In genomic region chr9:58113279-58113884, GRCm38 (mm10) we compare ENCODE assay signal across 9 mouse cellular contexts. TPM values are rescaled to one million over a fixed set of nuclear protein-coding genes. Genes with fewer than 3 reads are reported as not detected.
DNase-seq lines count a peak whose midpoint lies in the region; ATAC-seq and TF ChIP-seq lines count a peak whose summit lies in the region.
"Had no signal": no experiment of that assay in that cellular context is flagged by ENCODE, and none has a peak within 500 bp of the region (broad histone marks: within the 10 kb centered on the region; RNA-seq: fewer than 3 reads in every experiment).

No protein-coding gene starts in this region.

- no peaks in the 10 kb centered on the region for H3K36me3 ChIP-seq in lung, embryonic 15.5 days
- no peaks in the 10 kb centered on the region for H3K36me3 ChIP-seq in forebrain, embryonic 10.5 days (replicated peaks)
- no peaks in the 10 kb centered on the region for H3K36me3 ChIP-seq in kidney, embryonic 16.5 days (ENCODE audit: insufficient read depth, low read length)
- no peaks in the 10 kb centered on the region for H3K36me3 ChIP-seq in neural tube, embryonic 14.5 days (ENCODE audit: control insufficient read depth, insufficient read depth, low read length)

- no peak overlapping the region for H3K9ac ChIP-seq in lung, embryonic 15.5 days
- peak overlapping the region; percentile 49 for H3K9ac ChIP-seq in kidney, embryonic 16.5 days (replicated peaks; ENCODE audit: low read length)
- H3K9ac ChIP-seq in neural tube, embryonic 14.5 days (replicated peaks; ENCODE audit: low read depth, low read length), result peak overlapping the region; percentile 32
- H3K9ac ChIP-seq: liver, embryonic 14.5 days had no signal

- DNase-seq in lung, postnatal 10 days, result no peak
- DNase-seq in forebrain, embryonic 10.5 days (ENCODE audit: extremely low spot score, low spot score), result peak; percentile 70
- no peak for DNase-seq in adrenal gland, adult (ENCODE audit: inconsistent age in 2 of 2, low spot score in 1 of 2)
- DNase-seq in spleen, postnatal 36 days (ENCODE audit: low spot score in 2 of 2), result no peak
- no peak for DNase-seq in lung, adult 2 months

- H3K4me2 ChIP-seq in lung, embryonic 15.5 days, result peak overlapping the region; percentile 47
- peak overlapping the region; percentile 48 for H3K4me2 ChIP-seq in kidney, embryonic 16.5 days (replicated peaks; ENCODE audit: low read depth, low read length)
- peak overlapping the region; percentile 15; the same call in 1 of the 2 replicates for H3K4me2 ChIP-seq in neural tube, embryonic 14.5 days (ENCODE audit: low read depth, low read length)

- WGBS in lung, embryonic 15.5 days, result 11% methylated on average over 22 of the region's 22 CpGs
- under 1% methylated on average over 22 of the region's 22 CpGs for WGBS in forebrain, embryonic 10.5 days
- WGBS in kidney, embryonic 16.5 days, result 3% methylated on average over 22 of the region's 22 CpGs
- WGBS in neural tube, embryonic 14.5 days, result 1% methylated on average over 22 of the region's 22 CpGs
- WGBS in lung, adult 2 months, result 20% methylated on average over 22 of the region's 22 CpGs

- H3K4me1 ChIP-seq in lung, embryonic 15.5 days, result peaks cover 31% of the 10 kb centered on the region
- H3K4me1 ChIP-seq in forebrain, embryonic 10.5 days, result peaks cover 78% of the 10 kb centered on the region
- H3K4me1 ChIP-seq in kidney, embryonic 16.5 days (ENCODE audit: insufficient read depth, low read length), result peaks cover 49% of the 10 kb centered on the region
- peaks cover 40% of the 10 kb centered on the region for H3K4me1 ChIP-seq in neural tube, embryonic 14.5 days (ENCODE audit: control insufficient read depth, insufficient read depth, low read length)
- H3K4me1 ChIP-seq in lung, adult 2 months (ENCODE audit: control insufficient read depth, insufficient read depth, low read length), result no peaks in the 10 kb centered on the region

- H3K4me3 ChIP-seq in lung, embryonic 15.5 days, result peak overlapping the region; percentile 19; the same call in 1 of the 2 replicates
- H3K4me3 ChIP-seq in forebrain, embryonic 10.5 days, result peak overlapping the region; percentile 47
- peak overlapping the region; percentile 24 for H3K4me3 ChIP-seq in kidney, embryonic 16.5 days (ENCODE audit: low read length)
- no peak overlapping the region for H3K4me3 ChIP-seq in neural tube, embryonic 14.5 days (ENCODE audit: low read depth, low read length)
- H3K4me3 ChIP-seq in lung, adult 2 months (replicated peaks; ENCODE audit: extremely low read depth, low read depth, low read length), result no peak overlapping the region

- peaks cover 12% of the 10 kb centered on the region for H3K27me3 ChIP-seq in lung, embryonic 15.5 days
- H3K27me3 ChIP-seq in forebrain, embryonic 10.5 days (ENCODE audit: poor library complexity, severe bottlenecking), result peaks cover 85% of the 10 kb centered on the region
- H3K27me3 ChIP-seq in kidney, embryonic 16.5 days (ENCODE audit: insufficient read depth, low read length), result no peaks in the 10 kb centered on the region
- H3K27me3 ChIP-seq in neural tube, embryonic 14.5 days (ENCODE audit: control insufficient read depth, insufficient read depth, low read length), result no peaks in the 10 kb centered on the region

- ATAC-seq in lung, embryonic 15.5 days (ENCODE audit: borderline replicate concordance, extremely low read depth, low FRiP score, low TSS enrichment), result peak; percentile 33
- ATAC-seq in kidney, embryonic 16.5 days (ENCODE audit: low FRiP score, low TSS enrichment), result peak; percentile 14; the same call in 1 of the 2 replicates
- peak; percentile 71 for ATAC-seq in neural tube, embryonic 14.5 days (ENCODE audit: low read depth)

- TF ChIP-seq CTCF in lung, adult 2 months (IDR thresholded peaks at IDR 0.05; ENCODE audit: insufficient read depth, low read length), result no peak

- peak overlapping the region; percentile 44 for H3K27ac ChIP-seq in lung, embryonic 15.5 days
- H3K27ac ChIP-seq in forebrain, embryonic 10.5 days, result peak overlapping the region; percentile 92
- H3K27ac ChIP-seq in kidney, embryonic 16.5 days (ENCODE audit: low read length), result peak overlapping the region; percentile 74
- peak overlapping the region; percentile 90 for H3K27ac ChIP-seq in neural tube, embryonic 14.5 days (ENCODE audit: low read depth, low read length)
- H3K27ac ChIP-seq: liver, embryonic 14.5 days had no signal

- no peak for TF ChIP-seq POLR2A in lung, adult 2 months (IDR thresholded peaks at IDR 0.05; ENCODE audit: borderline replicate concordance, extremely low read depth, low read depth, low read length)

- no peaks in the 10 kb centered on the region for H3K9me3 ChIP-seq in lung, embryonic 15.5 days
- H3K9me3 ChIP-seq in forebrain, embryonic 10.5 days, result no peaks in the 10 kb centered on the region
- no peaks in the 10 kb centered on the region for H3K9me3 ChIP-seq in kidney, embryonic 16.5 days (ENCODE audit: low read length)
- no peaks in the 10 kb centered on the region for H3K9me3 ChIP-seq in neural tube, embryonic 14.5 days (ENCODE audit: control insufficient read depth, low read length)

RNA-seq across cellular contexts. Expression of gene Ccdc33, which starts 5.2 kb away (rescaled TPM):
- 0.05 and 0.16 TPM in 2 replicates for polyA plus RNA-seq in lung, embryonic 15.5 days (2015; fragmentation: Nextera tagmentation; extraction: Ambion mirVana)
- 0.36 and 0.90 TPM in 2 replicates for polyA plus RNA-seq in forebrain, embryonic 10.5 days (2016; fragmentation: Nextera tagmentation; extraction: Ambion mirVana)
- 0.13 and 0.21 TPM in 2 replicates for polyA plus RNA-seq in kidney, embryonic 16.5 days (2015; fragmentation: Nextera tagmentation; extraction: Ambion mirVana)
- polyA plus RNA-seq in neural tube, embryonic 14.5 days (2014; fragmentation: Nextera tagmentation; extraction: Ambion mirVana), result 0.13 TPM in 1 of 2 replicates, not detected in the other
- polyA plus RNA-seq in lung, adult 2 months (2012; rRNA removed), result 7.8 and 8.5 TPM in 2 replicates
- polyA plus RNA-seq: liver, embryonic 14.5 days had no signal

RNA-seq across cellular contexts. Expression of gene Stra6, which starts 49.8 kb away (rescaled TPM):
- polyA plus RNA-seq in lung, embryonic 15.5 days (2015; fragmentation: Nextera tagmentation; extraction: Ambion mirVana), result 1.2 and 1.9 TPM in 2 replicates
- polyA plus RNA-seq in forebrain, embryonic 10.5 days (2016; fragmentation: Nextera tagmentation; extraction: Ambion mirVana), result 33.0 and 37.1 TPM in 2 replicates
- polyA plus RNA-seq in kidney, embryonic 16.5 days (2015; fragmentation: Nextera tagmentation; extraction: Ambion mirVana), result 24.1 and 34.2 TPM in 2 replicates
- 6.0 and 28.4 TPM in 2 replicates for polyA plus RNA-seq in neural tube, embryonic 14.5 days (2014; fragmentation: Nextera tagmentation; extraction: Ambion mirVana)
- 0.65 and 0.68 TPM in 2 replicates for polyA plus RNA-seq in lung, adult 2 months (2012; rRNA removed)

Comparison
In these comparisons a context has a peak if more than half of its experiments do, and no peak if none do; other contexts are left out.
1. H3K4me3 ChIP-seq: peak in lung, embryonic 15.5 days (single experiment), forebrain, embryonic 10.5 days (single experiment) and kidney, embryonic 16.5 days (single experiment); none in neural tube, embryonic 14.5 days (single experiment) and lung, adult 2 months (single experiment).
2. ATAC-seq: peak in every context shown above with its lines; median percentile 71 in neural tube, embryonic 14.5 days; 33 in lung, embryonic 15.5 days; 14 in kidney, embryonic 16.5 days.
3. Peak in every context shown above with its lines, with median percentiles within 50 percentile points of each other: H3K27ac ChIP-seq and H3K4me2 ChIP-seq.